Mouse (Mus musculus) frontal cortex, adult 2 months (tissue): ENCODE measurements around the gene Il25. TPM values are rescaled to one million over a fixed set of nuclear protein-coding genes. Genes with fewer than 3 reads are reported as not detected.
A peak's percentile ranks its signal among the peaks of the same experiment; 100 is the strongest.

Experiments used
- DNase-seq, 2 experiments: peaks; one replicate each; pipeline ENCODE4 v3.0.0; 2022; ENCODE audit warnings: low spot score in 1 of 2; ENCODE audit errors: extremely low spot score in 1 of 2
- polyA plus RNA-seq: library from polyadenylated mRNA; depleted of rRNA; stranded (reverse); fragments of >200 nt; gene quantifications from 2 replicates; pipeline ENCODE4 v1.2.3, GENCODE M21; 2012; rRNA removed

Gene Il25
- polyA plus RNA-seq, result 0.46 and 0.90 TPM in 2 replicates

DNA sequence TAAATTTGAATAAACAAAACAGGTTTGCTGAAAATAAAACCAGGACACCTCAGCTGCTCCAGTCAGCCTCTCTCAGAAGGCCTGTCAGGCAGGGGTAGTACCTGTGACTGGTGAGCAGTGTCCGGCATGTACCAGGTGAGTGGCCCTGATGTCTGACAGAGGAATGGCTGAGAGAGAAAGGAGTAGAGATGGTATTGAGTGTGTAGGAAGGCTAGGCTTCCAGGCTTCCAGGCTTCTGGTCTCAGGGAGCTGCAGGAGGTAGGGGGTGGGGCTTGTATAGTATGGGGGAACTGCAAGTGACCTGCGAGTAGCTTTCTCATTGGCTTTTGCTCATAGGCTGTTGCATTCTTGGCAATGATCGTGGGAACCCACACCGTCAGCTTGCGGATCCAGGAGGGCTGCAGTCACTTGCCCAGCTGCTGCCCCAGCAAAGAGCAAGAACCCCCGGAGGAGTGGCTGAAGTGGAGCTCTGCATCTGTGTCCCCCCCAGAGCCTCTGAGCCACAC, at the start of gene Il25:
Gene Il25 (plus strand): TSS at position 51 of the 506 bp plus-strand sequence.
- DNase-seq, result no peak

DNA sequence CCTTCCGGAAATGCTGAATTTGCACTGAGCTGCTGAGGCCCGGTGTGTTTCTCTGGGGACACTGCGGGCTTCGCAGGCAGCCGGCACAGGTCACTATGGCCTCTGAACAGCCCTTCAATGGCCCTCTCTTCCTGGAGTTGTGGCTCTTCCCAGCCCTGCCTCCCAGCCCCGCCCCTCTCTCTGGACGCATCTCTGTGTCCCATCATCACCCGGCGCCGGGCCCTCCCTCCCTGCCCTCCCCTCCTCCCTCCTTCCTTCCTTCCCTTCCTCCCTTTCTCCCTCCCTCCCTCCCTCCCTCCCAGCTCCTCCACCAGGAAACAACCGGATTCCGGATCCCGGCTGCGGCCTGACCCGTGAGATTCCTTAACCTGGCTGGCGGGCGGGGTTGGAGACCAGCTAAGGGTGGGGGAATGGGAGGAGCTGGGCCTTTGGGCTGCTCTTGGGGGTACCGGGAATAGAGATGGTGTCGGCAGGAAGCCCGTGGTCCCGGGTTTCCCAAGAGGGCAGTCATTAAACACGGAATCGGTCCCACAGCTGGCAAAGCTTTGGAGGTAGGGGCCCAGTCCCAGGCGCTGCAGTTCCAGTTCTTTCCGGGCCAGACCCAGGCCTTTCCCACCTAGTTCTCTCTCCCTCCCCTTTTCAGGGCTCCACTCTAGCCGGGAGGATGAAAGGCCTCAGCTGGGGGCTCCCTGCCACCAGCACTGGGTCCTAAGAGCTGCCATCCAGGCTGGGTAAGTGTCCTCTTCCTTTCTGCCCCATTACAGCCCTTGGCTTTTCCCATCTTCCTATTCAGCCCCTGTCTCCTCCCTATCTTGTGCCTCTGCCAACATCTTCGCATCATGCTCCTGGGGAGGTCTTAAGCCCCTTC, 49.1 kb upstream of the Il25 start, which contains the start of the genes Bcl2l2 and Gm20521:
Gene Bcl2l2 (plus strand): TSS at position 224 of the 868 bp plus-strand sequence.
Gene Gm20521 (plus strand): TSS at position 288 of the 868 bp plus-strand sequence.
- peak in 1 of 2 experiments; percentile 73 for DNase-seq

DNA sequence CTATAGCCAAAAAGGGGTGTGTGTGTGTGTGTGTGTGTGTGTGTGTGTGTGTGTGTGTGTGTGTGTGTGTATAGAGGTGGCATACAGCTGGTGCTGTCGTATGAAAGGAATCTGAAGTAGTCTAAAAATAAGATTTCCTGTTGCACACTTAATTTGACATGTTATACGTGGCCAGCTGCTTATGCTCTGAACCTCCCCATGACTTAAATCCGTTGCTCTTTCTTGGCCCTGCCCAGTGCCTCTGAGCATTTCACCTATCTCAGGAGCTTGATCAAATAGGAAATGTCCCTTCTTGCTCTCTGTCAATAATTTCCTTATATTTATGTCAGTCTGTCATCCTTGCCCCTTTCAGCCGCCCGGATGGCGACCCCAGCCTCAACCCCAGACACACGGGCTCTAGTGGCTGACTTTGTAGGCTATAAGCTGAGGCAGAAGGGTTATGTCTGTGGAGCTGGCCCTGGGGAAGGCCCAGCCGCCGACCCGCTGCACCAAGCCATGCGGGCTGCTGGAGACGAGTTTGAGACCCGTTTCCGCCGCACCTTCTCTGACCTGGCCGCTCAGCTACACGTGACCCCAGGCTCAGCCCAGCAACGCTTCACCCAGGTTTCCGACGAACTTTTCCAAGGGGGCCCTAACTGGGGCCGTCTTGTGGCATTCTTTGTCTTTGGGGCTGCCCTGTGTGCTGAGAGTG, 48.3 kb upstream of the Il25 start:
- no peak for DNase-seq

GRCm38 (mm10) chr14:54885309-54885708, 47.2 kb upstream of the Il25 start:
- DNase-seq, result no peak

GRCm38 (mm10) chr14:54892200-54892599, 40.3 kb upstream of the Il25 start, which contains the start of gene Pabpn1:
TSS of gene Pabpn1 (plus strand) at chr14:54892500.
- no peak for DNase-seq

- DNase-seq, result peak; percentile 99 to 100
Measured at GRCm38 (mm10) chr14:54893651-54894181, 38.8 kb upstream of the Il25 start.

DNA sequence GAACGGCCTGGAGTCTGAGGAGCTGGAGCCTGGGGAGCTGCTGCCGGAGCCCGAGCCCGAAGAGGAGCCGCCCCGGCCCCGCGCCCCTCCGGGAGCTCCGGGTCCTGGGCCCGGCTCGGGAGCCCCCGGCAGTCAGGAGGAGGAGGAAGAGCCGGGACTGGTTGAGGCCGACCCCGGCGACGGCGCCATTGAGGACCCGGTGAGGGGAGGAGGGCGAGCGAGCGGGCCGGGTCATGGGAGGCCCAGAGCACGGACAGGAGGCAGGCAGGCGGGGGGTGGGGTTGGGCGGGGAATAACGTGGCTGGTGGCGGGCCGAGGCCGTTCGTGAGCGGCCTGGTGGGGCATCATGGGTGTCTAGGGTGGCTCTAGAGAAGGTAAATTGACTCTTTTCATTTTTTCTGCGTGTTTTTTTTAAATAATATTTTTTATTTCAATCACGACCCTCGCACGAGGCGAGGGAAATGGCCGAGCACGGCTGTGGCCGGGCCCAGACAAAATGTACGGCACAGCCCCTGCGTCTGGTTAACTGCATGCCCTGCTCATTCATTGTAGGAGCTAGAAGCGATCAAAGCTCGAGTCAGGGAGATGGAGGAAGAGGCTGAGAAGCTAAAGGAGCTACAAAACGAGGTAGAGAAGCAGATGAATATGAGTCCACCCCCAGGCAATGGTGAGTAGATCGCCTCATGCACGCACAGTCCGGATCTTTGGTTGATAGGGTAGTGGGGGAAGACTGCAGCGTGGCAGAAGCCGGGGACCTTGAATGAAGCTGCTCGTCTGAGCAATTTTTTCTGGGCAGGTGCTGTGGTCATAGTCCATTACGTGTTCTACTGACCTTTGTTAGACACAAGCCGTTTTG, 38.0 kb upstream of the Il25 start:
- peak in 1 of 2 experiments; percentile 40 for DNase-seq

DNA sequence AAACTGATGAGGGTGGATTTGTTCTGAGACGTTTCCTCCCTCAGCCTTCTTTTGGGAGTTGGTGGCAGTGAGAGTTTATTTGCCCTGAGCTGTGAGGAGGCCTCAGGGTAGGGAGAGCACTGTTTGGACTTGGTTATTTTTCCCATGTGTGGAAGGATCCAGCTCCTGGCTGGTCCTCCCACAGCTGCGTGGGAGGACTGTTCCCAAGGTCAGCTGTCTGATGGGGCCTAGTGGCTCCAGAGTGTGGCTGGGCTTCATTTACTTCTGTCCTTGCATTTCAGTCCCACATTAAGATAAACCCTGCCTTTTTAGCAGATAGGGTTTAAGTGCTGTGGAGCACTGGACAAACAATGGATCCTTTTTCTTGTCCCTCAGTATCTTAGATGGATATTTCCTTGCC, 35.0 kb upstream of the Il25 start:
- no peak for DNase-seq

DNA sequence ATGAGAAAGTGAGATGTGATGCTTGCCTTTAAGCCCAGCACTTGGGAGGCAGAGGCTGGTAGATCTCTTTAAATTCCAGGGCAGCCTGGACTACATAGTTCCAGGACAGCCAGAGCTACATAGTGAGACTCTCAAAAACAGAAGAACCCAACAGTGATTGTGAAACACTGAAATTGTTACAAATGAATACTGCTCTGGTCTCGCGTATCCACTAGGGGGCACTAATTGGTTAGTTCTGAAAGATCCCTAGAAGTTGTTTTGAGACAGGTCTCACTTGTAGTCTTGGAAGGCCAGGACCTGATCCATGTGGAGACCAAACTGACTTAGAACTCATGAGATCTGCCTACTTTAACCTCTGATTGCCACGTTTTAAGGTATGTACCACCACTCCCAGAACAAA, 32.1 kb upstream of the Il25 start:
- peak; percentile 79 to 94 for DNase-seq

- no peak for DNase-seq
Measured at GRCm38 (mm10) chr14:54903641-54904040, 28.9 kb upstream of the Il25 start.

DNA sequence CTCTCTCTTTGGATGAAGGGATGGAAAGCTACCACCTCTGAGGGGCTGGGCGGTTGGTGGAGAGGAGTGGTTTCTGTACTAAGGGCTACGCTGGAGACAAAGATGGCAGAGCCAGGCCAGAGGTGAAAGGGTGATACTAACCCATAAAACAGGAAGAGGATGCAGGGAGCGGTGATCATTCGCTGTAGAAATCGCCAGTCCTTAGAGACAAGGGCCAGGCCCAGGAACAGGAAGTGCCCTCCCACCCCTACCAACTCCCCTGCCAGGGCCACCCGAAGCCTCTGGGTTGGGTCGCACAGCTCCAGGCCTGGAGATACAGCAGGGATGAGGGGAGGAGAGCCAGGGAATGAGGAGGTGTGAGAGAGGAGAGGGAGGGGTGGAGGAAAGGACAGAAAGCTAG, 23.8 kb upstream of the Il25 start:
- DNase-seq, result no peak

DNA sequence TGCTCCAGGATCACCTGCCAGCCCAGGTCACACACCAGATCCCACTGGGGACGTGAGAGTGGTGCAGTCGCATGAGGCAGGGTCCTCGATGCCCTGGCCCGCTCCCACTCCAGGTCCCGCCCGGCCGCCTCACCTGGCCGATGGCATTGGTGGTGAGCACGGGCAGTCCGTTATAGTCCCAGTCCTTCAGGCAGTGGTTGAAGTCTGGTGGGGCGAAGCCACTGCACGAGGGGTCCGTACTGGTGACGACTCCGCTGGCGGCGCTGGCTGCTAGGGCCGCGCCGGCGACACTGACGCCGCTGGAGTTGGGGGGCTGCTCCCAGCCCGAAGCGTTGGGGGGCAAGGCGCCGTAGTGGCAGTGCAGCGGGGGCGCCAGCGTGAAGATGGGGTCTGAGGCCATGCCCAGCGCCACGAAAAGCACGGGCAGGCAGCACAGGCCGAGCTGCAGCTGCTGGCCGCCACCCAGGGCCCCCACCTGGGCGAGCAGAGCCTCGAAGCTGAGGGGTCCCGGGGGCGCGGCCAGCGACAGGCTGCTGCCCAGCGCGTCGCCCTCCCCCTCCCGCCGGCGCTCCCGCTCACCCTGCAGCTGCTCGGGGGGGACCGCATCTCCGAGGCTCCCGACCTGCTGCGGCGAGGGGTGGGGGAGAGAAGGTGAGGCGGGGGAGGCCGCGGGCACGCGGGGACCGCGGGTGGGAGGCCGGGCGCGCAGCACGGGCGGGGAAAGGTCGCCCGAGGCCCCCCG, 20.2 kb upstream of the Il25 start:
- no peak for DNase-seq

DNA sequence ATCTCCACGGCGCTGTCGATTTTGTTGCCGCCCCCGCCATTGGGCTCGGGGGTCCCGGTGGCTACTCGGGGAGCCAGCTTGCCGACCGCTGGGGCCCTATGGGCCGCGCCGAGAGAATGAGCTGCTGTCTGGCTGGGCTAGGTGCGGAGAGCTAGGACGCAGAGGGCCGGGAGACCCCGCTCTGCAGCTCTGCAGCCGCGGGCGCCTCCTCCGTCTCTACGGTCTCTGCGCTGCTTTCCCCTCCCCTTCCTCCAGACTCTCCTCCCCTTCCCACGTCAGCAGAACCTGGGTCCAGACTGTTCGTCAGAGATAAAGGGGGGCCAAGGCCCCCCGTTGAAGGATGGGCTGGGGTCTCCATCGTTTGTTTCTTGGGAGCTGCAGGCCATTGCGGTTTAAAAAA, 19.6 kb upstream of the Il25 start, which contains the start of gene Slc22a17:
Gene Slc22a17 (minus strand): TSS at position 247 of the 400 bp plus-strand sequence.
- peak; percentile 61 to 88 for DNase-seq

GRCm38 (mm10) chr14:54913343-54913742, 19.2 kb upstream of the Il25 start:
- no peak for DNase-seq

DNA sequence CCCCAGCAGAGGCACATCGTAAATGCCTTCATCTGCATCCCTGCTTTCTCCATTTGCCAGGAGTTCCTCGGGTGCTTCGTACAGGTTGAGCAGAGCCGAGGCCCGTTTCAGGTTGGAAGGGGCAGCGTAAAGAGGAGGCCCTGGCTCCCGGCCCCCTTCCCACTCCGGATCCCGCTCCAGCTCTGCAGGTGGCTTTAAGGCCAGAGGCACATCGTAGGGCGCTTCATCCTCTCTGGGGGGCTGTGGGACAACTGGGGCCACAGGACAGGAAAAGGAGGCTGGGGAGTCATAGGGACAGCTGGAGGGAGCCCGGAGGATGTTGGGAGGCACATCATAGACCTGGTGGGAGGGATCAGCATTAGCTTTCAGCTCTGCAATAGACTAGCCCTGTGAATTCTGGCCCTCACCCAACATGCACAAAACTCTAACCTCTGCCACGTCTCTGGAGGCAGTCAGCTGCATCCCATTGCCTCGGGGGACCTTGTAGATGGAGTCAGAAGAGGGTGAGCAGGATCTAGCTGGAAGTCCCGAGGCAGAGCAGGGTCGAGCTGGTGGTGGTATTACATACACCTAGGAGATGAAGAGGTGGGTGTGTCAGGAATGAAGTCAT, 12.3 kb upstream of the Il25 start:
- DNase-seq, result no peak

DNA sequence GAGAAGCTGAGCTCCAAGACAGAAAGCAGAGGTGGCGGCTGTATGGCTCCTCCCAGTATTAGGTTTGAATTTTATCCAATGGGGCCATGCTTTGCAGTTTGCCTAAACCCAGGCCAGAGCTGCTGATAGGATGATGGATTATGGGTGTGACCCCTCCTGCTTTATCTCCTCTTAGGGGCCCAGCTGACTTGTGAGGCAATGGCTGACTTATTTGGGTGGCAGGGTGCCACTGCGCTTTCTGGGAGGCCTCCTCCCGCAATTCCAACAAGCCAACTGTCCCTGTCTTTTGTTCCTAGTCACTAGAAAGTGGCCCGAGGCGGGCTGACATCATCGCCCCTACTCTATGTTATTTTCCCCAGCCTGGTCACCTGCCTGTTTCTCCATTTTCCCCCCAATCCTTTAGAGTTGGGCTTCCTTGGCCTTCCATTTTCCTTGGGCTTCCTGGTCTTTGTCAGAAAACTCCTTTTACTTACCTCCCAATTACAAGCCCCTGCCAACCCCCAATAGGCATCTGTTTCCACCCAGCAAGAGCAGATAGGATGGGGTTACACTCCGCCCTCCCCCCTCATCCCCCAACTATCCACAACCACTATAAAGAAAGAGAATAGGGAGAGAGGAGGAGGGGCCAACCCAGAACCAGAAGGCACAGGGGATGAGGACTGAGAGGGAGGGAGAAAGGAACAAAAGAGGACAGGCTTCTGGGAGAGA, 7.7 kb upstream of the Il25 start:
- no peak for DNase-seq

GRCm38 (mm10) chr14:54925349-54926342, 6.8 kb upstream of the Il25 start, which contains the start of gene Efs:
TSS of gene Efs (minus strand) at chr14:54926126.
- no peak for DNase-seq
